Mouse (Mus musculus): ENCODE data around the gene Git1. TPM values are rescaled to one million over a fixed set of nuclear protein-coding genes. Genes with fewer than 3 reads are reported as not detected.
A peak's percentile ranks its signal among the peaks of the same experiment; 100 is the strongest.

The Git1 gene
- polyA plus RNA-seq, 1 experiment = 15.6 TPM

GRCm38 (mm10) chr11:77466544-77466943 is 26.8 kb upstream of the Git1 start:
- no peak overlapping the region for H3K27ac ChIP-seq (replicated peaks; ENCODE audit: low read depth, low read length)
- no peak overlapping the region for H3K4me3 ChIP-seq (ENCODE audit: insufficient read depth, low read depth, low read length)
- H3K4me1 ChIP-seq (ENCODE audit: control insufficient read depth, insufficient read depth, insufficient read length, low read length) = peaks cover 6% of the 10 kb centered on the region

GRCm38 (mm10) chr11:77467157-77467556 is 26.2 kb upstream of the Git1 start:
- Histone ChIP-seq H3K4me3 (ENCODE audit: insufficient read depth, low read depth, low read length) (peak overlapping the region; percentile 31; the same call in 1 of the 2 replicates), H3K4me1 (ENCODE audit: control insufficient read depth, insufficient read depth, insufficient read length, low read length) (peaks cover 6% of the 10 kb centered on the region), H3K27ac (replicated peaks; ENCODE audit: low read depth, low read length) (no peak overlapping the region)

- Histone ChIP-seq H3K27ac (replicated peaks; ENCODE audit: low read depth, low read length) (no peak overlapping the region), H3K4me3 (ENCODE audit: insufficient read depth, low read depth, low read length) (peak overlapping the region; percentile 26; the same call in 1 of the 2 replicates), H3K4me1 (ENCODE audit: control insufficient read depth, insufficient read depth, insufficient read length, low read length) (peaks cover 6% of the 10 kb centered on the region)
Observed at GRCm38 (mm10) chr11:77467784-77468183, 25.6 kb upstream of the Git1 start.

- Histone ChIP-seq H3K27ac (replicated peaks; ENCODE audit: low read depth, low read length) (no peak overlapping the region), H3K4me1 (ENCODE audit: control insufficient read depth, insufficient read depth, insufficient read length, low read length) (peaks cover 6% of the 10 kb centered on the region), H3K4me3 (ENCODE audit: insufficient read depth, low read depth, low read length) (no peak overlapping the region)
Observed at GRCm38 (mm10) chr11:77468397-77468796, 25.0 kb upstream of the Git1 start.

- no peak overlapping the region for H3K27ac ChIP-seq (replicated peaks; ENCODE audit: low read depth, low read length)
- H3K4me3 ChIP-seq (ENCODE audit: insufficient read depth, low read depth, low read length) = no peak overlapping the region
- peaks cover 4% of the 10 kb centered on the region; the same call in 1 of the 2 replicates for H3K4me1 ChIP-seq (ENCODE audit: control insufficient read depth, insufficient read depth, insufficient read length, low read length)
Observed at GRCm38 (mm10) chr11:77471407-77471806, 22.0 kb upstream of the Git1 start.

GRCm38 (mm10) chr11:77472775-77473174 is 20.6 kb upstream of the Git1 start:
- Histone ChIP-seq H3K4me3 (ENCODE audit: insufficient read depth, low read depth, low read length) (no peak overlapping the region), H3K27ac (replicated peaks; ENCODE audit: low read depth, low read length) (no peak overlapping the region), H3K4me1 (ENCODE audit: control insufficient read depth, insufficient read depth, insufficient read length, low read length) (no peaks in the 10 kb centered on the region)

GRCm38 (mm10) chr11:77476216-77476615 is 17.1 kb upstream of the Git1 start:
- H3K4me3 ChIP-seq (ENCODE audit: insufficient read depth, low read depth, low read length) = no peak overlapping the region
- no peaks in the 10 kb centered on the region for H3K4me1 ChIP-seq (ENCODE audit: control insufficient read depth, insufficient read depth, insufficient read length, low read length)
- H3K27ac ChIP-seq (replicated peaks; ENCODE audit: low read depth, low read length) = no peak overlapping the region

GRCm38 (mm10) chr11:77476895-77477294 is 16.5 kb upstream of the Git1 start:
- Histone ChIP-seq H3K4me1 (ENCODE audit: control insufficient read depth, insufficient read depth, insufficient read length, low read length) (no peaks in the 10 kb centered on the region), H3K27ac (replicated peaks; ENCODE audit: low read depth, low read length) (no peak overlapping the region), H3K4me3 (ENCODE audit: insufficient read depth, low read depth, low read length) (no peak overlapping the region)

GRCm38 (mm10) chr11:77483043-77483442 is 10.3 kb upstream of the Git1 start:
- no peak overlapping the region for H3K27ac ChIP-seq (replicated peaks; ENCODE audit: low read depth, low read length)
- no peak overlapping the region for H3K4me3 ChIP-seq (ENCODE audit: insufficient read depth, low read depth, low read length)
- no peaks in the 10 kb centered on the region; the same call in 1 of the 2 replicates for H3K4me1 ChIP-seq (ENCODE audit: control insufficient read depth, insufficient read depth, insufficient read length, low read length)

- Histone ChIP-seq H3K27ac (replicated peaks; ENCODE audit: low read depth, low read length) (no peak overlapping the region), H3K4me1 (ENCODE audit: control insufficient read depth, insufficient read depth, insufficient read length, low read length) (no peaks in the 10 kb centered on the region; the same call in 1 of the 2 replicates), H3K4me3 (ENCODE audit: insufficient read depth, low read depth, low read length) (no peak overlapping the region)
Observed at GRCm38 (mm10) chr11:77483510-77484255, 9.7 kb upstream of the Git1 start.

- H3K27ac ChIP-seq (replicated peaks; ENCODE audit: low read depth, low read length) = no peak overlapping the region
- no peak overlapping the region for H3K4me3 ChIP-seq (ENCODE audit: insufficient read depth, low read depth, low read length)
- H3K4me1 ChIP-seq (ENCODE audit: control insufficient read depth, insufficient read depth, insufficient read length, low read length) = no peaks in the 10 kb centered on the region; the same call in 1 of the 2 replicates
Observed at GRCm38 (mm10) chr11:77485229-77485628, 8.1 kb upstream of the Git1 start.

GRCm38 (mm10) chr11:77486798-77487197 is 6.6 kb upstream of the Git1 start:
- no peak overlapping the region for H3K27ac ChIP-seq (replicated peaks; ENCODE audit: low read depth, low read length)
- H3K4me3 ChIP-seq (ENCODE audit: insufficient read depth, low read depth, low read length) = no peak overlapping the region
- H3K4me1 ChIP-seq (ENCODE audit: control insufficient read depth, insufficient read depth, insufficient read length, low read length) = peaks cover 9% of the 10 kb centered on the region

- Histone ChIP-seq H3K4me1 (ENCODE audit: control insufficient read depth, insufficient read depth, insufficient read length, low read length) (peaks cover 12% of the 10 kb centered on the region), H3K4me3 (ENCODE audit: insufficient read depth, low read depth, low read length) (peak overlapping the region; percentile 73), H3K27ac (replicated peaks; ENCODE audit: low read depth, low read length) (no peak overlapping the region)
Observed at GRCm38 (mm10) chr11:77488771-77489581, 4.4 kb upstream of the Git1 start.

- Histone ChIP-seq H3K4me3 (ENCODE audit: insufficient read depth, low read depth, low read length) (peak within 1 kb of the TSS; percentile 73), H3K27ac (replicated peaks; ENCODE audit: low read depth, low read length) (no peak within 1 kb of the TSS), H3K4me1 (ENCODE audit: control insufficient read depth, insufficient read depth, insufficient read length, low read length) (peaks cover 12% of the 10 kb centered on the region)
Observed at GRCm38 (mm10) chr11:77489591-77490235, 3.6 kb upstream of the Git1 start, which contains the start of gene Ankrd13b. Ankrd13b (minus strand) TSS chr11:77489678.

- Histone ChIP-seq H3K27ac (replicated peaks; ENCODE audit: low read depth, low read length) (no peak overlapping the region), H3K4me3 (ENCODE audit: insufficient read depth, low read depth, low read length) (0 out of 2 replicates have a peak overlapping the region, but pooled peaks have one; percentile 73), H3K4me1 (ENCODE audit: control insufficient read depth, insufficient read depth, insufficient read length, low read length) (peaks cover 14% of the 10 kb centered on the region)
Observed at GRCm38 (mm10) chr11:77490451-77490850, 2.9 kb upstream of the Git1 start.

Measured in brown adipose tissue, adult 24 weeks (tissue).